Mouse (Mus musculus): ENCODE results near the gene Fjx1. TPM values are rescaled to one million over a fixed set of nuclear protein-coding genes. Genes with fewer than 3 reads are reported as not detected.

Gene Fjx1
- polyA plus RNA-seq, 1 experiment from 2014 or later = 28.0 TPM

Other genes starting within 250 kb of the Fjx1 start
- gene Trim44, start 44.7 kb downstream of the Fjx1 start, polyA plus RNA-seq (2015; fragmentation: Nextera tagmentation; extraction: Ambion mirVana) = 57.1 and 59.6 TPM in 2 replicates
- 8.4 and 9.8 TPM in 2 replicates for gene Pamr1, start 97.5 kb upstream of the Fjx1 start, polyA plus RNA-seq (2015; fragmentation: Nextera tagmentation; extraction: Ambion mirVana)
- 14.5 and 19.4 TPM in 2 replicates for gene Slc1a2, start 206.2 kb upstream of the Fjx1 start, polyA plus RNA-seq (2015; fragmentation: Nextera tagmentation; extraction: Ambion mirVana)